Mouse (Mus musculus) erythroid progenitor cell, adult 5-6 weeks (primary cell): ENCODE results near the gene Taf5l. TPM values are rescaled to one million over a fixed set of nuclear protein-coding genes. Genes with fewer than 3 reads are reported as not detected.
"Not testable (repeated sequence)": the region's sequence is repeated elsewhere in the genome, so short reads cannot be mapped to it uniquely, and the experiment has no call there.

ENCODE experiments used
- ATAC-seq: replicated peaks from 2 replicates; pipeline ENCODE4 v1.8.0; 2016; ENCODE audit warnings: moderate number of reproducible peaks, mild to moderate bottlenecking, moderate TSS enrichment, inconsistent platforms; ENCODE audit not compliant: poor library complexity, low FRiP score, severe bottlenecking
- total RNA-seq, 2 experiments: library from RNA; stranded (forward) in 1 of 2; stranded (reverse) in 1 of 2; fragments of 150-400 nt in 1 of 2; fragments of 186-747, 209-891 nt in 1 of 2; gene quantifications; 2 replicates each; pipeline versions ENCODE4 v1.2.3 to v1.2.4; 2015 to 2017; ENCODE audit warnings: low replicate concordance in 2 of 2

The Taf5l gene
- total RNA-seq, 2 experiments from 2014 or later, result 41.6 to 46.9 TPM

DNA sequence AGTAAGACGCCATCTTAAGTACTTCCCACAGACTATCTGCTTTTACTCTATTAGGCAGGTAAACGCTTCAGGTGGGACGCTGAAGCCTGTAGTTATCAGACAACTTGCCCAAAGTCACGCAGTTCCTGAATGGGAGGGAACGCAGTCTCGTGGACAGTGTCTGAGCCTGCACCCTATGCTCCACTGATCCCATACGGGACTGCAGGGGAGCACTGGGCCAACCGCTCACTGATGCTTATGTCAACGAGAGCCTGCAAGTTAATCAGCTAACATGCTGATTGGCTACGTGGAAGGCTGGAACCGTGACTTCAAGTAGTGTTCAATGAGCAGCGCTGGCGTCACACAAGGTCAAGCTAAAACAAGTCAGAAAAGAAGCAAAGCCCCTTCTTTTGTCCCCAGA lies 1.4 kb downstream of the Taf5l start:
- peak; percentile 84 for ATAC-seq

DNA sequence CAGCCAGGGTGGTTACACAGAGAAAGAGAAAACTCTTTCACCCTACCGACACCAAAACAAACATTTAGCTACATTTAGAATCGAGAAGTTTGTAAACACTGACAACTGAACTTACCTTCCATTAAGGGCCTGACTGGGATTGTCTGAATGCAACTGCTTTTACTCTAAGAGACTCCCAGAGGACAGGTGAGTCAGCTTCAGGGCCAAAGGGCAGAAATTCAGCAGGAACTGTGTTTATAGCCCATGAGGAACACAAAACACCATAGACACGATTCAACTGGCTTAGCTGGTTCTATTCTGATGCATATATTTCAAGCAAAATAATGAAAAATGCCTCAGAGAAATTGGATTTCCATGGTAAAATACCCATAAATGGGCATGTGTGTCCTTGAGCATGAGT lies 6.4 kb downstream of the Taf5l start:
- no peak for ATAC-seq

DNA sequence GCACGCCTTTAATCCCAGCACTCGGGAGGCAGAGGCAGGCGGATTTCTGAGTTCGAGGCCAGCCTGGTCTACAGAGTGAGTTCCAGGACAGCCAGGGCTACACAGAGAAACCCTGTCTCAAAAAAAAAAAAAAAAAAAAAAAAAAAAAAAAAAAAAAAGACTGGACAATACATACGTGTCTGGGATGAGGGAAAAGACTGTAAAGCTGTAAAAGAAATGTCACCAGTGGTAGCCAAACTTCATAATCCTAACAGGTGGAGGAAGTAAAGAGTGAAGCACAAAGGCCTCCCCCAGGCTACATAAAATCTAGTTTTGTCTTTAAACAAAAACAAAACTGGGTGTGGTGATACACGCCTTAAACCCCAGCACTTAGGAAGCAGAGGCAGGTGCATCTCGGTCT lies 6.9 kb downstream of the Taf5l start:
- ATAC-seq, result not testable (repeated sequence)

DNA sequence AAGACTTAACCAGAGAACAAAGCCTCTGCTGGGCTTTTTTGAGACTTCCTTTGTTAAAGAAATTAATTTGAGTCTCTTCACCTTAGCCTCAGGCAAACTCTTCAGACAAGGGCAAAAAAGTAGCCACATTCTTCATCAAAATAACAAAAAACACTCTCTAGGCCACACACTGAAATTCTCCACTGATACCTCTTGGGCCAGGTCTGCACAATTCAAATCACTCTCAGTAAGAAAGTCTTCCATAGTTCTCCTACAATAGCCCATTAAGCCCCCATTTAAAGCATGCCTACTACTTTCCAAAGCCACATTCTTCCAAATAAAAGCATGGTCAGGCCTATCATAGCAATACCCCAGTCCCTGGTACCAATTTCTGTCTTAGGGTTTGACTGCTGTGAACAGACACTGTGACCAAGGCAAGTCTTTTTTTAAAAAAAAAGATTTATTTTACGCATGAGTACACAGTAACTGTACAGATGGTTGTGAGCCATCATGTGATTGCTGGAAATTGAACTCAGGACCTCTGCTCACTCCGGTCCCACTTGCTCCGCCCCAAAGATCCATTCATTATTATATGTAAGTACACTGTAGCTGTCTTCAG lies 9.1 kb downstream of the Taf5l start:
- ATAC-seq, result no peak

DNA sequence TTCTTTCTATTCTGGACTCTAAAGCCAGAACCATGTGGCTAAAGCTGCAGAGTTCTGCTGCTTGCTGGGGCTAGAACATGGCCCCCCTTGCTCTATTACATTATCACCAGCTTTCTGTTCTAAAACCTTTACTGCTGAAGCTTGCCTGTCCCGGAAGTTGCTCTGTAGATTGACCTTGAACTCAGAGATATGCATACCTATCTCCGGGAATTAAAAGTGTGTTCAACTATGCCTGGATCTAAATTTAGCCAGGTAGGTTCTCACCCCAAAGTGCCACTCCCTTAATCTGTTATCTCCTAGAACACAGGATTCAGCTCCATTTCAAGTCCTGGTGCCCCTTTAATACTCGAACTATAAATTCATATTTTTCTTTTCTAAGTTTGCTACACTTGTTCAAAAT lies 9.6 kb downstream of the Taf5l start:
- ATAC-seq, result no peak

DNA sequence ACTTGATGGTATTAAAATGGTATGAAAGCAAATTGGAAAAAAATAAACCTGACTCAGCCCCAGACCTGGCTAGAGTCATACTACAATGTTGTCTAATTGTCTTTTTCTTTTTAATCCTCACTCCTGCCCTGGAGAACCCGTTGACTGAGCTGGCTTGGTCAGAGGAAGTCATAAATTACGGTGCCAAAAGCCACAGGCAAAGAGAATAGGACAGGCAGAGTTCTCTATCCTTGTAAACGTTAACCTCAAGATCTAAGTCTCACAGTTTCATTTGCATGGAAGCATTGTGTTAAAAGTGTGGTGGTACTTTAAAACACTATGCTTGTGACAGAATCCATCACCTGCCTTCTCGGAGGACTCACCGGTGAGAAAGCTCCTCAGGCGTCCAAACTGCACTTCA lies 13.4 kb downstream of the Taf5l start:
- no peak for ATAC-seq

DNA sequence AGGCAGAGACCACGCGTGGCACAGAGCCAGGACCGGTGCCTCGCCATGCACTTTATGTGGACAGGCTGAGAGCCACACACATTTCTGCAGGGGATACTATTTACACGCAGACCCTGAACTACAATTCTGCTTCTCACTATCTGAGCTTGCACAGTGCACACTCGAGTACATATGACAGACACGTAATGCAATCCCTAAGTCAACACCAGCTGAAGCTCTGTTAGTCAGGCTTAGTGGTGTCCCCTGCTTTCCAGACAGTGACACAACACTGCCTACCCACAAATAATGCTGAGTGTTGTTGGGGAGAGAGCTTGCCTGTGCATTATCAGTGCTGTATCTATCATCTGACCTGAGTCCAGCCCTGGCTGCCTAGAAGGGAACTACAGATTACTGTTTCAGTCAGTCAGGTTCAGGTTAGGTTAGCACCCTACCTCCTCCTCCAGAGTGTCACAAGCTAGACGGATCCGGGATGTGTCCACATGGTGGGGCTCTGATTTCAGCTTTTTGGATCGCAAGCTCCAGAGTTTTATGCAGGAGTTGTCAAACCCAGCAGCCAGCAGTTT lies 18.6 kb downstream of the Taf5l start:
- ATAC-seq, result no peak

DNA sequence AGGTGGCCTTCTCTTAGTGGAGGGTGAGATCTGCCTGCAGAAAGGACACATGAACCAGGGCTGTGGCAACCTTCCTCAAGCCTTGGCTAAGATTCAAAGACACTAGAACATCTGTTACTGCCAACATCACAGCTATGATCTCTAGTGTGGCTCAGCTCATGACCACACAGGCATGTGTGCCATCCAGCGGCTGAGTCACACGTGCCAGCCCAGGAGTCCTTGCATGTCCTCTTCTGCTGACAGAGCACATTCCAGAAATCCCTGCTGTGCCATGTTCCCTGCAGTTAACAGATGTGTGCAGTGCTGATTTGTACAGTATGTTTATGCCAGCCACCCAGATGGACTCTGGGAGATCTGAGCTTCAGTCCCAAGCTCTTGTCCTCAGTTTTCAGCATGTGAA lies 21.6 kb downstream of the Taf5l start:
- ATAC-seq, result no peak

DNA sequence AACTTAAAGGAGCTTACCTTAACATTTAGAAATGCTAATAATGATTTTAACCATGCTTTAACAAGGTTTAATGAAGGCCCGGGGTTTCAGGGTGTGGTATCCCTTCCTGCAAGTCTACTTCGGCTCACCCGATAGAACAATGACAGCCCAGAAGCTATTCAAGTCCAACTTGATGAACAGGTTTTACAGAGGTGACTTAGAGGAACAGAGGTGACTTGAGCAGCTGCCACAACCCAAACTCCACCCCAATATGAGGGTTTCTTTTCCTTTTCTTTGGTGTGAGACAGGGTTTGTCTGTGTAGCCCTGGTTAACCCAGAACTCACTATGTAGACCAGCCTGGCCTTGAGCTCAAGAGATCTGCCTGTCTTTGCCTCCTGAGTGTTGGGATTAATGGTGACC lies 27.2 kb downstream of the Taf5l start:
- ATAC-seq, result no peak

DNA sequence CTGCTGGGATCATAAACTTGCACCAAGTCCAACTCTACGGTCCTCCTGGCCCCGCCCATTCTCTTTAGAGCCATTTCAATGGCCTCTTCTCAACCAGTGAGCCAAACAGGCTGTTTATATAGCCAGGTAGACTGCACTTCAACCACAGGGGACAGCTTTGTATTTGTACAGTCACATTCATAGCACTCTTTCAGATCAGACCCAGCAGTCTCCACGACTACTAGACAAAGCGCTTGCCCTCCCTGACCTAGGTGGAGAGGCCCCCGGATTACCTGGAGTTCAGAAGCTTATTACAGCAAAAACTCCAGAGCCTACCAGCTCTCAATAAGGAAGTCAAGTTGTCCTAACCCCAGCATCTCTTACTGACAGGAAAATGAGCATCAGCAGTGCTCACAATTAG lies 27.6 kb downstream of the Taf5l start:
- no peak for ATAC-seq

DNA sequence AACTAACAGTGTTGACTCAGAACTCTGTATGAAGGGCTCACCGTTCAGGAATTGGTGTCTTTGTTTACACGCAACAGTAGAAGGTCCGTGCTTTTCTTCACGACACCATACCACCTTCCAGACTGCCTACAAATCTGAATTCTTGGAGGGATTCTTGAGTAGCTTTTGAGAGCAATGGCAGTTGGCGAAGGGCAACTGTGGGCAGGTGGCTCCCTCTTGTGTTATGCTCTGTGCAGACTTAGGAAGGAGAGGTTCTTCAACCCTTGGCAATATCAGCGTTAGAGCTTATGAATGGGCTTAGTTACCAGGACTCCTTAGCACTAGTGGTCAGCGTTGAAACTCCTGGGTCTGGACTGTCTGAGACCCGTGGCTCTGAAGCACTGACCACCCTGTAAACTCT lies 28.6 kb downstream of the Taf5l start:
- ATAC-seq, result peak; percentile 50

DNA sequence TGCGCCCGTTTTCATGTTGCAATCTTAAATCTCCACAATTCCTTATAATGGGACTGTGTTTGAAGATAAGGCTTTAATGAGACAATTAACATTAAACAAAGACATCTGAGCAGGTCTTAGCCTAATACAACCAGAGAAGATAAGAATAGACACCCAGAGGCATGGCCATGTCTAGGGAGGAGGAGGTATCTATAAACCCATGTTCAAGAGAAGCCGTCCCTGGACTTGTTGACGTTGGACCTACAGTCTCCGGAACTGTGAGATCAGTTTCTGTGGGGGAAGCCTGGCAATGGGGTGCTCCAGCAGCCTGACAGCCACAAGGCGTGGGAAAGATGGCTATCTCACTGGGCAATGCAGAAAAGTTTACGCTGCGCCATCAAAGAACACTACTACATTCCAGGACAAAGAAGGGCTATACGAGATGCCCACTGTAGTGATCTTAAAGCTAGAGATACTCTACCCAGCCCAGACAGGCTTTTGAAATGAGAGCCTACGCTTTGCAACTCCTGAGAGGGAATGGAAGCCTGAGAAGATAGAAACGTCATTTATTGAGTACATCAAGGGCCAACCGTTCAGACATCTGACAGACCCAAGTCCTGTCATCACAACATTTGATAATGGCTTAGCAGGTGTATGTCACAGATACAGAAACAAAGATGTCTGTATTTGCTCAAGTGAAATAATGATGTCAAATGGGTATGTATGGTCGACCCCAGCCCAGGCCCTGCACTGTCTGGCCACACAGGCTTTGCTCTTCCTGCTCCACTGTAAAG lies 30.7 kb downstream of the Taf5l start:
- peak; percentile 45 for ATAC-seq

DNA sequence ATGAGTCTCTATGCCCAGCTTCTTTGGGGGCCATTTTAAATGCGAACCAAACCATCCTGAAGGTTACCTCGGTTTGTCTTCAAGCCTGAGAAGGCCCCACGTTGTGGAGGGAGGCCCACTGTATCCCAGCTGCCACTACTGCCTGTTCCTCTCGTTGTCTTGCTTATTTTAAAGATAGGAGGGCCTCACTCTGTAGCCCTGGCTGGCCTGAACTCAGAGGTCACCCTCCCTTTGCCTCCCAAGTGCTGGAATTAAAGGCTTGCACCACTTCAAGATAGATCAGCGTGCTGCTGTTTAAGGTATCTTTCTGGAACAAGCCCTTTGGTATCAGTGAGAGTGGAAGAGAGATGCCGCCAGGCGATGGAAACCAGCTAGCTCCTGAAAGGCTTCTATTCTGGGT lies 32.1 kb downstream of the Taf5l start:
- ATAC-seq, result peak; percentile 44

DNA sequence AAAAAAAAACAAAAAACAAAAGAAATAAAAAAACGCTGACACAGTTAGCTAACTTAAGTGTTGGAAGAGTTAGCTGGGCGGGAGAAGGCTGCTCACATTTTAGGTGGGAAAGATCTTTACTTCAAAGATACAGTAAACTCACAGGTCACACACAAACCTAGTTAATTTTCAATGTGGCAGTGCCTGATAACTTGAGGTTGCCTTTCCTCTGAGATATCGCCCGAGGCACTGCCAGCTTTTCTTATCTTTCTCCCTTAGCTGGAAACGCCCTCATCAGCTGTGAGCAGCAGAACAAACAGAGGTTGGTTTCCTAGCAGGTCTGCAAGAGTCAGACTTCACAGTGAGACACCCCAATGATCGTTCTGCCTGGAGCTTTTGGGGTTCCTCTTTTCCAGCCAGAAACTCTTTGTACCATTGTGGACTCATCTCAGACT lies 32.6 kb downstream of the Taf5l start:
- peak; percentile 83 for ATAC-seq

DNA sequence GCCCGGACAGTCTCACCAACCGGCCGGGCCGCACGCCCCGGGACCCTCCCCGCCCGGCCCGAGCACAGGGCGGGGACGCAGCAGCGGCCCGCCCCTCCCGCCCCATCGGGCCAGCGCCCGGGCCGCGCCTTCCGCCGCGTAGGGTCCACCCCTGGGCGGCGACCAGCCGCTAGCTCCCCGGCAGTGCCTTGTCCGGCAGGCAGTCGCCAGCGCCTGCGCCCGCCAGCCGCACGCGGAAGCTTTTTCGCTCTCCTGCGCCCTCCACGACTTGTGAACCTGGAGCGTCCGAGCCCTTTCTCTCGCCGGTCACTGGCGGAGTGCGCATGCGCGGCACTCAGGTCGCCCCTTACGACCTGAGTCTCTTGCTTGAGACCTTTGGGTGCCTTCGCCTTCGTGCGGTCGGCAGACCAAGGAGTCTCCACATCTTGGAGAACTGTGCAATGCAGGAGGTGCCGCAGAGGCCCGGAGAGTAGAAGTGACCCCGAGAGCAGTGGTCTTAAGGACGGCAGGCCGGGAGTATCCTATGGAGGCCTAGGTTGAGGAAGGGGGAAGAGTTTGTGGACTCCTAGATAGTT lies 38.3 kb downstream of the Taf5l start, which contains the start of gene Abcb10:
Abcb10 (minus strand) TSS at position 297 of the 575 bp plus-strand sequence.
- peak; percentile 69 for ATAC-seq

DNA sequence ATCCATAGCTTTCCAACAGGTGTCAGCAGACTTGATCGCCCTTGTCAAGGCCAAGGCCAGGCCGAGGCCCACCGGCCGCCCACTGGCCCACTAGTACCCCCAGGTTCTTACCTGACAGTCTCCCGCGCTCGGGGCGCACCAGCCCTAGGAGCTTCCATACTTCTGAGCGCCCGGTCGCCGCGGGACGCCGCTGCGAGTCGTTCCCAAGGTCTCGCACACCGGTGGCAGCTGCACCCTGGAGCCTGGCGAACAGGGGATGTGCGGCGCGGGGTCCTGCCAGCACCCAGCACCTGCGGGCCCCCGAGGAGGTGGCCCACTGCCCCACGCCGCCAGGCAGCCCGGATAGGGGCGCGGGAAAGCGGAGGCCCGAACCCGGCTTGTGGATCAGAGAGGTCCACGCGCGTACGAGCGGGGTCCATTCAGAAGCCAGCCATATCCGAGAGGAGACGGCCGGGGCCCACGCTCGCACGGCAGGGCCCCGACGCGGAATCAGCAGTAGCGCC lies 38.9 kb downstream of the Taf5l start:
- ATAC-seq, result no peak

DNA sequence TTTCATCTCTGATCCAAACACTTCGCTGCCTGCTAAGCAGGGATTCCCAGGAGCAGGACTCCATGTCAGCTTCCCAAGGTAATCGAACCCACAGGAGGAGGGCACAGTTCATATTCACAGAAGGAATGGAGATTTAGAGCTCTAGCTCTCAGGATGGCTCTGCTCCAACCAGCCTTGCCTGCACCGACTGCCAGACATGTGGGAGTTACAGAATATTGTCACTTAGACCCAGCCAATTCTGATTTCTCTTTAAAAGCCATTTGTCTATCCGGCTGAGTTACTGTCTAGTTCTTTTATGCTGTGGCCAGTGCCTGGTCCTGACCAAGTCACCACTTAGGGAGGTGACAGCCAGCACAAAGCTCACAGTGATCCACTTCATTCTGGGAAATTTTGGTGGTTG lies 39.5 kb downstream of the Taf5l start:
- ATAC-seq, result no peak

DNA sequence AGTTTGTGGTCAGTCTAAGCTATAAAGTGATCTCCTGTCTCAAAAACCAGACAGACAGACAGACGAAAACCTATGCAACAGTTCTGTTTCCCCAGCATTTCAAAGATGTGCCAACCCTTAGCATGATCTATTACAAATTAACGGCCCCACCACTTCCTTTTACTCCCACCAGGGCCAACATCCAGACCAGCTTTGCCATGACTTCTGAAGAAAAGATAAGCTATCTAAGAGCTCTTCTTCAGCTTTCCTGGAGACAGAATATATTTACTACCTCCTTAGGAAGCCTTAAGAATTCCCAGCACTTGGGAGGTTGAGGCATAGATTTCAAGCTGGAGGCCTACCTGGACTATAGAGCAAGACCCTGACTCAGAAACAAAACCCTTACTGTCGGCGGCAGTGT lies 41.0 kb downstream of the Taf5l start:
- no peak for ATAC-seq

DNA sequence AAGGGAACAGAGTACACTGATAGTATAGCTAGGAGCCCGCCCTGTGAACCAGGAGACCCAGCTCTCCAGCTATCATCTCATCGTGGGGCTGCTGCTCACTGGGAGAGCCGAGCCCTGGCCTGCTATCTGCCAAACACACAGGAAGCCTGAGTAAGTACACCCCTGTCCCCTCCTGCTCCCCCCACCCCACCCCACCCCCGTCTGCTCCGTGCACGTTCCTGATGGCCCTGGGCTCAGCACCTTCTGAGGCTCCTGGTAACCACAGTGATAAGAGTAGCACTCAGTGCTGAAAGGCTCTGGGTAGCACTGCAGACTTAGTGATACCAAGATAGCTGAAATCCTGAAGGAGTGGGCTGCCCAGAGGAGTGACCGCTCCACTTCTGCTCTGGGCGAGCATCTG lies 42.3 kb downstream of the Taf5l start:
- ATAC-seq, result peak; percentile 67

DNA sequence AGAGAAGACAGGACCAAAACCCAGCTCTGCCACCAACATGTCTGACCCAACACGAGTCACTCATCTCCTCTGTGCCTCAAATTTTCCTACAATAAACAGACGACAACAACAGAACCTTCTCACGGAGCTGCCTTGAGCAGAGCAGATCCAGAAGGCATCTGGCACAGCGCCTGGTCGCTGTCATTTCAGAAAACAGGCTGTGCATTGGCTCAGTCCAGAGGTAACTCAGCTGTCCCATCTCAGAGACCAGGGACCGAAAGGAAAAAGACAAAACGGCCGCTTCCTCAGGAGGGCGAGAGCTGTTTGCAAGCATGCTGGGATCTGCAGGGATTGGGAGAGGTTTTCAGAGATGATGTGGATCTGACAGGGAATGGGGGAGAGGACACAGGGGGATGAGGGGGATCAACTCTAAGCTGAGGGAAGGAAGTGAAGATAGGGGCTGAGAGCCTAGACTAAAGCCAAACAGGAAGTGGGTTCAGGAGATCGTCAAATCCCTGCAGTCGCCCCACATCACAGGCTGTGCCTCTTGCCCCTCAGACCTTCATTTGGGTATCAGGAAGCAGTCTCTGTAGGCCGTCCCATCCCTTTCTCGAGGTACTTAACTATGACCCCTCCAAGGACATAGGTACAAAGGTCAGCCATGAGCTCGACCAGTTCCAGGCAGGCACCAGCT lies 42.9 kb downstream of the Taf5l start:
- no peak for ATAC-seq
